Mouse (Mus musculus): Measurements from ENCODE around the gene Haus6.

- TF ChIP-seq CTCF (IDR thresholded peaks at IDR 0.05; ENCODE audit: control insufficient read depth, insufficient read depth, insufficient read length) (no peak), MAX (IDR thresholded peaks at IDR 0.05) (no peak)
These were observed 54.5 kb downstream of the Haus6 start for GRCm38 (mm10) chr4:86557371-86557770.

Measured in C2C12 (cell line).